Mouse (Mus musculus) kidney, adult 10 weeks (tissue): ENCODE results near the gene Il4. TPM values are rescaled to one million over a fixed set of nuclear protein-coding genes. Genes with fewer than 3 reads are reported as not detected.

Experiments
- polyA plus RNA-seq: library from polyadenylated mRNA; stranded (reverse); fragments of 350-450 nt; fragmentation: Illumina TruSeq; extraction: RNeasy Lipid Tissue Mini Kit (QIAGEN cat#74804); gene quantifications from one replicate; pipeline ENCODE4 v1.2.3, GENCODE M21; 2014; ENCODE audit warnings: low read depth, low replicate concordance

Il4 gene
- not detected for polyA plus RNA-seq

DNA sequence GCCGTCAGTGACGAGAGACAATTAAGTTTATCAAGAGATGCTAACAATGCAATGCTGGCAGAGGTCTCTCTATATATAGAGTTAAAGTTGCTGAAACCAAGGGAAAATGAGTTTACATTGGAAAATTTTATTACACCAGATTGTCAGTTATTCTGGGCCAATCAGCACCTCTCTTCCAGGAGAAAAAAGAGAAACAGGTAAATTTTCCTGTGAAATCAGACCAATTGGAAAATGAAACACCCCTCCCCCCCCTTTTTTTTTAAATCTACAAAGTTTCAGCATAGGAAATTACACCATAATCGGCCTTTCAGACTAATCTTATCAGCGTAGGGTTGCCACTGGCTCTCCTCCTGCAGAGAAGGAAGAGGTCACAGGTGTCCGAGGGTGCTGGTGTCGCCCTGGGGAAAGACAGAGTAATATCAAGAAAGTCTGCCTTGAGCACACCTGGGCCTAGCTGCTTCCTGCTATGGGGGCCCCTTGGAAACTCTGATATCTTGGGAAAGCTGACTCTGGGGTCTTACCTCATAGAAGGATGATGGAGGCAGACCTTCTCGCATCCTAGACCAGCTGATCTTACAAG lies at the start of gene Il4:
Gene Il4, minus strand, starts transcription at position 51 of the 580 bp plus-strand sequence.

DNA sequence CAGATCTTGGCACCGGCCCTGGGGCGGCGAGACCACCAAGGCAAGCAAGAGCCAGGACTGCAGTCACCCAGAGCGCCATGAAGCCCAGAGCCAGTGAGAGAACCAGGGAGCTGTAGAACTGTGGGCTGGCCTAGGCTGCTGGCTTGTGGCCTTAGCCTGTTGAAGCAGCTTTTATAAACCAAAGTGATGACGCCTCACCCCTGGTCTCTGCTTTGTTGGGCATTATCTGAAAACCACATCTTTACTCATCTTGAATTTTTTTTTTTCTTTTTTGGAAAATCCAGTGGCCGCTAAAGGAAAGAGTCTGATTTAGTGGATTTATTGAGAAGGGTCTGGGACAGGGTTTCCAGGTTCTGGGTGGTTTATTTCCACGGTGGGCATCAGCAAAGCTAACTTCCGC lies 16.1 kb upstream of the Il4 start, which contains the start of gene Il13:
Gene Il13, minus strand, starts transcription at position 147 of the 400 bp plus-strand sequence.

DNA sequence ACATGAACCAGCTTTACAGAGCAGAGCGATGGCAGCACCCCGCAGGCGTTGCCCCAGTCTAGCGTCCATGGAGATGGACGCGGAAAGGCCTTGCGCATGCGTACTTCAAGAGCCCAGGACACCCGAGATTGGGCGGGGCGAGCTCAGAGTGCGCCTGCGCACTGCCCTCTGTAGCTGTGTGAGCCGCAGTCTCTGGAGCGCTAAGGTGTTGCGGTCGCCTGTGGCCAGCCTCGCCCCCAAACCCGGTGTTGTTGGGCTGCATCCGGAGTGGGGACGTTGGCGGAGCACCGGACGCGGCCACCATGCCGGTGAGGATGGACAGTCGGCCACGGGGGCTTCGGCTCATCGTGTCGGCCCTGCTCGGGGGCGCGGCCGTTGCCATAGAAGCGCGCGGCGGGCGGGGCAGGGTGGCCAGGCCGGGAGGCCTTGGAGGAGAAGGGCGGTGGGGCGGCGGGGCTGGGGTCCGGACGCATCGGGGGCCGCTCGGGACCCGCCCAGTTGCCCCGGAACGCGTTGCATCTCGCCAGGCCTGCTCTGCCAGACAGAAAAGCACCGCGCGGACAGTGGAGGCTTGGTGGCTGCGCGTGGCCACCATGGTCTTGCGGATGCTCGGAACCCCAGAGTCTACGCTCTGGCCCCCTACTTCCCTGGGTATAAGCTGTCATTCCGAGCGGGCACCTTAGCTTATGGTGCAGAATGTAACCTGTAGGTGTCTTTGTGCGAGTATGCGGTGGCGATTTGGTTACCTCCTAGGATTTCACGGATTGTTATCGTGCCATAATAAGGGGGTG lies 51.0 kb downstream of the Il4 start, which contains the start of gene Kif3a:
Gene Kif3a, plus strand, starts transcription at position 156 of the 791 bp plus-strand sequence.

Other genes with a start within 250 kb of the Il4 start
- gene Leap2, start 195.5 kb downstream of the Il4 start, polyA plus RNA-seq: not detected
- gene Uqcrq, start 187.8 kb downstream of the Il4 start, polyA plus RNA-seq: 60.7 TPM
- gene Gdf9, start 187.6 kb downstream of the Il4 start, polyA plus RNA-seq: not detected
- not detected for gene Gm10447, start 161.6 kb downstream of the Il4 start, polyA plus RNA-seq
- gene Shroom1, start 161.5 kb downstream of the Il4 start, polyA plus RNA-seq: not detected
- not detected for gene Gm9837, start 148.2 kb downstream of the Il4 start, polyA plus RNA-seq
- not detected for gene Gm9945, start 138.5 kb downstream of the Il4 start, polyA plus RNA-seq
- 2.9 TPM for gene Sowaha, start 138.4 kb downstream of the Il4 start, polyA plus RNA-seq
- 7.8 TPM for gene Sept8, start 99.4 kb downstream of the Il4 start, polyA plus RNA-seq
- 17.7 TPM for gene Kif3a, start 51.3 kb downstream of the Il4 start, polyA plus RNA-seq
- not detected for gene Il13, start 16.0 kb upstream of the Il4 start, polyA plus RNA-seq
- gene Rad50, start 88.7 kb upstream of the Il4 start, polyA plus RNA-seq: 15.4 TPM
- not detected for gene Il5, start 102.1 kb upstream of the Il4 start, polyA plus RNA-seq
- 1.6 TPM for gene Irf1, start 151.3 kb upstream of the Il4 start, polyA plus RNA-seq
- gene Gm17334, start 154.5 kb upstream of the Il4 start, polyA plus RNA-seq: not detected
- gene Gm12216, start 240.6 kb upstream of the Il4 start, polyA plus RNA-seq: not detected